Mouse (Mus musculus): Measurements from ENCODE around the gene St6galnac3. TPM values are rescaled to one million over a fixed set of nuclear protein-coding genes. Genes with fewer than 3 reads are reported as not detected.
A peak's percentile ranks its signal among the peaks of the same experiment; 100 is the strongest.

Gene St6galnac3
- polyA plus RNA-seq, 1 experiment from 2014 or later, result 48.6 TPM

DNA sequence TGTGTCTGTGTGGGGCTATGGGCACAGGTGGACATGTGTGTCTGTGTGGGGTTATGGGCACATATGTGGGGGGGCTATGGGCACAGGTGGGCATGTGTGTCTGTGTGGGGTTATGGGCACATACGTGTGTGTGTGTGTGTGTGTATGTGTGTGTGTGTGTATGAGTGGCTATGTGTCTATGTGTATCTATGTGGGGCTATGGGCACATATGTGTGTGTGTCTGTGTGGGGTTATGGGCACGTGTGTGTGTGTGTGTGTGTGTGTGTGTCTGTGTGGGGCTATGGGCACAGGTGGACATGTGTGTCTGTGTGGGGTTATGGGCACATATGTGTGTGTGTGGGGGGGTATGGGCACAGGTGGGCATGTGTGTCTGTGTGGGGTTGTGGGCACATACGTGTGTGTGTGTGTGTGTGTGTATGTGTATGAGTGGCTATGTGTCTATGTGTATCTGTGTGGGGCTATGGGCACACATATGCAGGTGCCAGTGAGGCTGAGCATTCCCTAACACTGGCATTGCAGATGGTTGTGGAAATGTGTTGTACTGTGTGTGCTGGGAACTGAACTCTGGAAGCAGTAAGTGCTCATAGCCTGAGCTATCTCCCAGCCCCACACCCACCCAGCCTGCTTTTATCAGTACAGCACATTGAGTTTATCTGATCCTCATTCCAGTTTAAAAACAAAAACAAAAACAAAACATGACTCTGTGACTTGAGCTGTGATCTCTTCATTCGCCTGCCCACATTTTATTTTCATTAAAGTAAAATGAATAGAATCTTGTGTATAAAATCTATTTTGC is 8.6 kb upstream of the St6galnac3 start:
- ATAC-seq (ENCODE audit: insufficient number of reproducible peaks, low FRiP score, low TSS enrichment, low read depth), result no peak
- Histone ChIP-seq H3K27me3 (no peaks in the 10 kb centered on the region), H3K4me3 (replicated peaks) (no peak overlapping the region), H3K27ac (replicated peaks) (no peak overlapping the region), H3K9ac (no peak overlapping the region), H3K9me3 (replicated peaks) (no peaks in the 10 kb centered on the region), H3K4me2 (replicated peaks) (no peak overlapping the region), H3K4me1 (peaks cover 29% of the 10 kb centered on the region), H3K36me3 (no peaks in the 10 kb centered on the region)
- 93% methylated on average over 4 of the region's 4 CpGs for WGBS

- Histone ChIP-seq H3K9ac (no peak overlapping the region), H3K9me3 (replicated peaks) (no peaks in the 10 kb centered on the region), H3K4me2 (replicated peaks) (no peak overlapping the region), H3K36me3 (no peaks in the 10 kb centered on the region), H3K4me3 (replicated peaks) (no peak overlapping the region), H3K4me1 (peaks cover 21% of the 10 kb centered on the region), H3K27ac (replicated peaks) (no peak overlapping the region), H3K27me3 (no peaks in the 10 kb centered on the region)
- no peak for ATAC-seq (ENCODE audit: insufficient number of reproducible peaks, low FRiP score, low TSS enrichment, low read depth)
- WGBS, result 26% methylated on average over 6 of the region's 6 CpGs
These were observed 7.8 kb upstream of the St6galnac3 start for GRCm38 (mm10) chr3:153732749-153733148.

DNA sequence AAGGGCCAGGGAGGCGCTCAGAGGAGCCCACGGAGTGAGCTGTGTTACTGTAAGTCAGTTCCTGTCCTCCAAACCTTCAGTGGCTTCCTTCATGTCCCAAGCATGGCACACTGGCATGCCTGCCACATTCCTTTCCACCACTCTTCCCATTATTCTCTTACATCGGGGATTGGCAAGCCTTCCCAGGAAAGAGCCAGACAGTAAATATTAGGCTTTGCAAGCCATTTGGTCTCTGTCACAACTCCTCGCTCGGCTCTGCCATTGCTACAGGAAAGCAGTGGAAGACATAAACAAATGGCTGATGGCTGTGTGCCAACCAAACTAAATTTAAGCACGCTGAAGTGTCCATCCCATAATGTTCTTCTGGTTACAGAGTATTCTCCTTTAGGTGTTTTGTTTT is 7.1 kb upstream of the St6galnac3 start:
- Histone ChIP-seq H3K27ac (replicated peaks) (peak overlapping the region; percentile 12), H3K4me3 (replicated peaks) (no peak overlapping the region), H3K9me3 (replicated peaks) (no peaks in the 10 kb centered on the region), H3K27me3 (no peaks in the 10 kb centered on the region), H3K4me1 (peaks cover 13% of the 10 kb centered on the region), H3K4me2 (replicated peaks) (no peak overlapping the region), H3K9ac (no peak overlapping the region), H3K36me3 (no peaks in the 10 kb centered on the region)
- no peak for ATAC-seq (ENCODE audit: insufficient number of reproducible peaks, low FRiP score, low TSS enrichment, low read depth)
- 38% methylated on average over 6 of the region's 6 CpGs for WGBS

- H3K9me3 ChIP-seq (replicated peaks), result no peaks in the 10 kb centered on the region
- no peak overlapping the region for H3K27ac ChIP-seq (replicated peaks)
- H3K9ac ChIP-seq, result no peak overlapping the region
- H3K4me2 ChIP-seq (replicated peaks), result no peak overlapping the region
- peaks cover 27% of the 10 kb centered on the region for H3K4me1 ChIP-seq
- ATAC-seq (ENCODE audit: insufficient number of reproducible peaks, low FRiP score, low TSS enrichment, low read depth), result no peak
- H3K4me3 ChIP-seq (replicated peaks), result no peak overlapping the region
- no peaks in the 10 kb centered on the region for H3K36me3 ChIP-seq
- H3K27me3 ChIP-seq, result no peaks in the 10 kb centered on the region
These were observed 3.6 kb upstream of the St6galnac3 start for GRCm38 (mm10) chr3:153728577-153728976.

- Histone ChIP-seq H3K36me3 (no peaks in the 10 kb centered on the region), H3K4me1 (peaks cover 44% of the 10 kb centered on the region), H3K4me2 (replicated peaks) (peak overlapping the region; percentile 83), H3K9ac (no peak overlapping the region), H3K27ac (replicated peaks) (no peak overlapping the region), H3K9me3 (replicated peaks) (no peaks in the 10 kb centered on the region), H3K27me3 (no peaks in the 10 kb centered on the region), H3K4me3 (replicated peaks) (peak overlapping the region; percentile 78)
- 69% methylated on average over 9 of the region's 9 CpGs for WGBS
- no peak for ATAC-seq (ENCODE audit: insufficient number of reproducible peaks, low FRiP score, low TSS enrichment, low read depth)
These were observed 1.4 kb downstream of the St6galnac3 start for GRCm38 (mm10) chr3:153723467-153724079.

DNA sequence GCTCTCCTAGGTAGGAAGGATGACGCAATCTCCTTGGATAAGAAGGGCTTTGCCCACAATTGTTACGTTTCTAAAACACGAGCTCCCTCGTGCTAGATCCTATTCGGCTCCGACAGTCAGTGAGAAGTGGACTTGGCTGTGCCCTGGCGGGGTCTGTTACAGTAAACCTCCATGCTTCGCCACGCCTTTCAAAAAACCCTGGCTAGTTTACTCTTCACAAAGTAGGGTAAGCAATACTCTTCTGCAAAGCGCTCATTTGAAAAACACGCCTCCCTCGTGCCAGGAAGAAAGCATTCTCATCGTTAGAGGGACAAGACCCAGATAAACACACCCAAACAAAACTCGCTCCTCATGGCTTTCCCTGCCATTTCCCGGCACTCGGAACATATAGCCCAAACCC is 3.4 kb downstream of the St6galnac3 start:
- Histone ChIP-seq H3K9me3 (replicated peaks) (no peaks in the 10 kb centered on the region), H3K27ac (replicated peaks) (no peak overlapping the region), H3K4me2 (replicated peaks) (no peak overlapping the region), H3K27me3 (no peaks in the 10 kb centered on the region), H3K9ac (no peak overlapping the region), H3K4me3 (replicated peaks) (no peak overlapping the region), H3K4me1 (peaks cover 49% of the 10 kb centered on the region), H3K36me3 (no peaks in the 10 kb centered on the region)
- WGBS, result 69% methylated on average over 16 of the region's 16 CpGs
- no peak for ATAC-seq (ENCODE audit: insufficient number of reproducible peaks, low FRiP score, low TSS enrichment, low read depth)

DNA sequence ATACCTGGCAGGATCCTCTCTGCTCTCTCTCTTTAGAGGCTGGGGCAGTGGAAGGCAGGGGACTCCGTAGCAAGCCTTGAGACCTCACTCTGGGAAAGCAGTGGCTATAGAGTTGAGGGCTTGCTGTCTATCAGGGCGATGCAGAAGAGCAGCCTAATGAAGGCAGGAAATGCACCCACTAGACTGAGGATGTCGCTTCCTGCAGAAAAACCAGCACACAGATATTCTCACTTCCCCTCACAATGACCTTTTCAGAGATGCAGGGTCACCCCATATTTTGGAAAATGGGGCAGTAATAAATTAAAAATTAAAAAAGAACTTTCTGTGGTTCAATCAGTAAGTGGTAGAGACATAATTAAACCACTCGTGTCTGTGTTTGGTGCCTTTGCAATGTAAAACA is 4.1 kb downstream of the St6galnac3 start:
- Histone ChIP-seq H3K36me3 (no peaks in the 10 kb centered on the region), H3K9me3 (replicated peaks) (no peaks in the 10 kb centered on the region), H3K4me2 (replicated peaks) (no peak overlapping the region), H3K4me1 (peaks cover 50% of the 10 kb centered on the region), H3K4me3 (replicated peaks) (no peak overlapping the region), H3K9ac (no peak overlapping the region), H3K27ac (replicated peaks) (no peak overlapping the region), H3K27me3 (no peaks in the 10 kb centered on the region)
- ATAC-seq (ENCODE audit: insufficient number of reproducible peaks, low FRiP score, low TSS enrichment, low read depth), result no peak
- WGBS, result 58% methylated on average over 4 of the region's 4 CpGs

GRCm38 (mm10) chr3:153720296-153720695 is 4.7 kb downstream of the St6galnac3 start:
- Histone ChIP-seq H3K36me3 (no peaks in the 10 kb centered on the region), H3K27me3 (no peaks in the 10 kb centered on the region), H3K4me2 (replicated peaks) (no peak overlapping the region), H3K27ac (replicated peaks) (0 out of 2 replicates have a peak overlapping the region, but pooled peaks have one; percentile 1), H3K4me3 (replicated peaks) (no peak overlapping the region), H3K9me3 (replicated peaks) (no peaks in the 10 kb centered on the region), H3K4me1 (peaks cover 54% of the 10 kb centered on the region), H3K9ac (no peak overlapping the region)
- WGBS, result 29% methylated on average over 3 of the region's 3 CpGs
- no peak for ATAC-seq (ENCODE audit: insufficient number of reproducible peaks, low FRiP score, low TSS enrichment, low read depth)

- no peak; the same call in 1 of the 2 replicates for ATAC-seq (ENCODE audit: insufficient number of reproducible peaks, low FRiP score, low TSS enrichment, low read depth)
- no peak overlapping the region for H3K9ac ChIP-seq
- H3K27me3 ChIP-seq, result no peaks in the 10 kb centered on the region
- H3K4me3 ChIP-seq (replicated peaks), result no peak overlapping the region
- H3K36me3 ChIP-seq, result no peaks in the 10 kb centered on the region
- peaks cover 55% of the 10 kb centered on the region for H3K4me1 ChIP-seq
- H3K9me3 ChIP-seq (replicated peaks), result no peaks in the 10 kb centered on the region; the same call in 1 of the 2 replicates
- 53% methylated on average over 9 of the region's 9 CpGs for WGBS
- 0 out of 2 replicates have a peak overlapping the region, but pooled peaks have one; percentile 1 for H3K27ac ChIP-seq (replicated peaks)
- H3K4me2 ChIP-seq (replicated peaks), result no peak overlapping the region
These were observed 5.6 kb downstream of the St6galnac3 start for GRCm38 (mm10) chr3:153719256-153719970.

GRCm38 (mm10) chr3:153718724-153719123 is 6.2 kb downstream of the St6galnac3 start:
- Histone ChIP-seq H3K27ac (replicated peaks) (no peak overlapping the region), H3K4me3 (replicated peaks) (no peak overlapping the region), H3K9ac (no peak overlapping the region), H3K27me3 (no peaks in the 10 kb centered on the region), H3K4me2 (replicated peaks) (no peak overlapping the region), H3K9me3 (replicated peaks) (no peaks in the 10 kb centered on the region; the same call in 1 of the 2 replicates), H3K4me1 (peaks cover 48% of the 10 kb centered on the region), H3K36me3 (no peaks in the 10 kb centered on the region)
- WGBS, result 51% methylated on average over 8 of the region's 8 CpGs
- no peak for ATAC-seq (ENCODE audit: insufficient number of reproducible peaks, low FRiP score, low TSS enrichment, low read depth)

- H3K9me3 ChIP-seq (replicated peaks), result no peaks in the 10 kb centered on the region; the same call in 1 of the 2 replicates
- 59% methylated on average over 7 of the region's 7 CpGs for WGBS
- H3K4me2 ChIP-seq (replicated peaks), result no peak overlapping the region
- no peak overlapping the region for H3K27ac ChIP-seq (replicated peaks)
- H3K4me1 ChIP-seq, result peaks cover 38% of the 10 kb centered on the region
- no peak overlapping the region for H3K4me3 ChIP-seq (replicated peaks)
- H3K36me3 ChIP-seq, result no peaks in the 10 kb centered on the region
- H3K9ac ChIP-seq, result no peak overlapping the region
- no peak for ATAC-seq (ENCODE audit: insufficient number of reproducible peaks, low FRiP score, low TSS enrichment, low read depth)
- no peaks in the 10 kb centered on the region for H3K27me3 ChIP-seq
These were observed 7.2 kb downstream of the St6galnac3 start for GRCm38 (mm10) chr3:153717742-153718141.

Data from embryonic facial prominence, embryonic 15.5 days (tissue).